Mouse (Mus musculus): Measurements from ENCODE around the gene Myct1. TPM values are rescaled to one million over a fixed set of nuclear protein-coding genes. Genes with fewer than 3 reads are reported as not detected.

Gene Myct1
- 2.7 and 4.6 TPM in 2 replicates for polyA plus RNA-seq (2012; rRNA removed)

- no peak for DNase-seq (ENCODE audit: low read depth)
Measured at GRCm38 (mm10) chr10:5593464-5593863, at the start of gene Myct1. TSS of gene Myct1 (plus strand) at chr10:5593775.

- DNase-seq (ENCODE audit: low read depth), result no peak
Measured at GRCm38 (mm10) chr10:5546428-5546827, 47.1 kb upstream of the Myct1 start.

- no peak for DNase-seq (ENCODE audit: low read depth)
Measured at GRCm38 (mm10) chr10:5547769-5548168, 45.8 kb upstream of the Myct1 start.

GRCm38 (mm10) chr10:5548651-5549050, 44.9 kb upstream of the Myct1 start:
- DNase-seq (ENCODE audit: low read depth), result no peak

GRCm38 (mm10) chr10:5549871-5550167, 43.8 kb upstream of the Myct1 start:
- DNase-seq (ENCODE audit: low read depth), result no peak

GRCm38 (mm10) chr10:5550168-5551021, 43.2 kb upstream of the Myct1 start:
- no peak for DNase-seq (ENCODE audit: low read depth)

GRCm38 (mm10) chr10:5551382-5551781, 42.2 kb upstream of the Myct1 start, which contains the start of gene Syne1:
TSS of gene Syne1 (minus strand) at chr10:5551482.
- no peak for DNase-seq (ENCODE audit: low read depth)

- no peak for DNase-seq (ENCODE audit: low read depth)
Measured at GRCm38 (mm10) chr10:5554941-5555340, 38.6 kb upstream of the Myct1 start.

- DNase-seq (ENCODE audit: low read depth), result no peak
Measured at GRCm38 (mm10) chr10:5558808-5559207, 34.8 kb upstream of the Myct1 start.

GRCm38 (mm10) chr10:5560526-5560925, 33.0 kb upstream of the Myct1 start:
- DNase-seq (ENCODE audit: low read depth), result no peak

- no peak for DNase-seq (ENCODE audit: low read depth)
Measured at GRCm38 (mm10) chr10:5561706-5562105, 31.9 kb upstream of the Myct1 start.

GRCm38 (mm10) chr10:5568991-5569390, 24.6 kb upstream of the Myct1 start:
- DNase-seq (ENCODE audit: low read depth), result no peak

GRCm38 (mm10) chr10:5570059-5570458, 23.5 kb upstream of the Myct1 start:
- no peak for DNase-seq (ENCODE audit: low read depth)

GRCm38 (mm10) chr10:5571332-5571731, 22.2 kb upstream of the Myct1 start:
- no peak for DNase-seq (ENCODE audit: low read depth)

GRCm38 (mm10) chr10:5573328-5573727, 20.2 kb upstream of the Myct1 start:
- no peak for DNase-seq (ENCODE audit: low read depth)

GRCm38 (mm10) chr10:5591061-5591460, 2.5 kb upstream of the Myct1 start:
- DNase-seq (ENCODE audit: low read depth), result no peak

GRCm38 (mm10) chr10:5591996-5592395, 1.6 kb upstream of the Myct1 start:
- DNase-seq (ENCODE audit: low read depth), result no peak

GRCm38 (mm10) chr10:5594457-5594856, 882 bp downstream of the Myct1 start:
- no peak for DNase-seq (ENCODE audit: low read depth)

GRCm38 (mm10) chr10:5596559-5596958, 3.0 kb downstream of the Myct1 start:
- DNase-seq (ENCODE audit: low read depth), result no peak

GRCm38 (mm10) chr10:5600123-5600522, 6.5 kb downstream of the Myct1 start:
- DNase-seq (ENCODE audit: low read depth), result no peak

- DNase-seq (ENCODE audit: low read depth), result no peak
Measured at GRCm38 (mm10) chr10:5603512-5603911, 9.9 kb downstream of the Myct1 start.

GRCm38 (mm10) chr10:5604371-5604770, 10.8 kb downstream of the Myct1 start:
- no peak for DNase-seq (ENCODE audit: low read depth)

- no peak for DNase-seq (ENCODE audit: low read depth)
Measured at GRCm38 (mm10) chr10:5608874-5609273, 15.3 kb downstream of the Myct1 start.
